Mouse (Mus musculus): ENCODE results near the gene Pde10a.

The Pde10a gene

GRCm38 (mm10) chr17:8525225-8525721, at the start of gene Pde10a:
Gene Pde10a, plus strand, starts transcription at chr17:8525372.
- DNase-seq (ENCODE audit: low spot score in 2 of 2): peak; percentile 39 to 58

- DNase-seq (ENCODE audit: low spot score in 2 of 2): no peak
Observed at GRCm38 (mm10) chr17:8478554-8478953, 46.6 kb upstream of the Pde10a start.

DNA sequence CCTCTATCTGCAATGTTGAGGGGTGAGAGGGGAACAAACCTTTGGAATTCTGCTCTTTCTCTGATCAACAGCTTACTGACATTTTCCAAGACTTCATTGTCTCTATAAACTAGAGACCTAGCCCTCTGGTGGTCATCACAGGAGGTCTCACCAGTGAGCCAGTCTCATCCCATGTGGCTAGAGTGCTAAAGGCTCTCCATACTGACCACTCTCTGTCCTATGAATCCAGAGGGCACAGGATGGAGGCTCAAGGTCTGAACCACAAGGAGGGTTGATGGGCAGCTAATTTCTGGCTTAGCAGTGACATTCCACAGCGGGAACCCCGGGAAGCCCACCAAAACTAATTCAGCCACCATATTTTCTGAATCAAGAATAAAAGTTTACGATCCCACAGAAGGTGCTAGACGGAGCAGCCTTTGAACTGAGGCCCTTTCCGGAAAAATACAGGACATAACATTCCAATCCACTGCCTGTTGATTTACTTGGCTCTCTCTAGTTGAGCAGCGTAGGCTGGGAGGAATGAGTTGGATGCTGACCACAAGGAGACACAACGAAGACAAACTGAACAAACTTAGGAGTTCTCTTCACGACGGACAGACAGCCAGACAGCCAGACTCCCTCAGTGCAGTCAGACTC, 45.6 kb upstream of the Pde10a start:
- DNase-seq (ENCODE audit: low spot score in 2 of 2): no peak

GRCm38 (mm10) chr17:8481797-8482196, 43.4 kb upstream of the Pde10a start:
- DNase-seq (ENCODE audit: low spot score in 2 of 2): no peak

DNA sequence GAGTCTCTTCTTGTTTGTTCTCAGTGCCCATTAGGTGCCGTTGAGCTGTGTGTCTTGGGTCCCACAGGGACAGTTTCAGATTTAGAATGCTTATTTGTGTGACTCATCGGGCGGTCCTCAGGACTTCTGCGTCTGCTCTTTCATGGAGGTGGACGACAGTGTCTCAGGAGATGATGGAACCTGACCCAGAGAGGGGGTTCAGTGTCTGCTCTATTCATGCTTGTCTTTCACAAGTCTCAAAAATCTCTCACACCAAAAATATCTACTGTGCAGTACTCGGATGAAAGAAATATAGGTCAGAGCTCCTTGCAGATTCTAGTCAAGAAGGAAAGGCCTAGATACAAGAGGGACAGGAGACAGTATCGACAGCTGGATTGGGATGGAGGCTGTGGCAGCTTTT, 42.3 kb upstream of the Pde10a start:
- DNase-seq (ENCODE audit: low spot score in 2 of 2): no peak

DNA sequence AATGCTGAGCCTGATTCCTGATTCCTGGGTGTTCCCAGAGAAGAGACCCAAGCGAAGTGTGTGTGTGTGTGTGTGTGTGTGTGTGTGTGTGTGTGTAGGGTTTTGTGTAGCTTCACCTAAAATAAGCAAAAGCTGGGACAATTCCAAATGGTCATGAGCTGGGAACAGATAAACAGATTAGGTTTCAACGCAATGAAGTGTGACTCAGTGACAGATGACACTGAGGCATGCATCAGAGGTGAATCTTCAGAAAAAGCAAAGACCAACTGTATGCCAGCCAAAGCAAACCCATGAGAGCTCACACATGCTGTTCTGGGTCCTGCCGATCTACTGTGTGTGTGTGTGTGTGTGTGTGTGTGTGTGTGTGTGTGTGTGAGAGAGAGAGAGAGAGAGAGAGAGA, 40.9 kb upstream of the Pde10a start:
- no peak for DNase-seq (ENCODE audit: low spot score in 2 of 2)

GRCm38 (mm10) chr17:8485146-8485545, 40.0 kb upstream of the Pde10a start:
- no peak for DNase-seq (ENCODE audit: low spot score in 2 of 2)

DNA sequence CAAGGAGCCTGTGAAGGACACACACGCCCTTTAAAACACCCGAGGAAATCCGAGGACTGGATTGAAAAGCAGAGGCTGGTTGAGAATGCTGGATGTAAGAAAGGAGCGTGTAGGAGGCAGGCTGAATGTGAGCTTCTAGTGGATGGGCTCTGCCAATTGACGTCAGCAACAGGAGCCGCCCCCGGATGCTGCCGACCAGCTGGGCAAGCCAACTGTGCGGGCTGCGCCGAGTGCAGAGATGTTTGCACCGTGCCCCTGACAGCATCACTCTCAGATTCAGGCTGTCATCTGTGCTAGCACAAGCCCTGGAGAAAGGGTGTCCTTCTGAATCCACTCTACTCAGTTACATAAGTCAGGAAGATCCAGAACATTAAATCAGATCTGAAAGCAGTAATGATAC, 37.3 kb upstream of the Pde10a start:
- peak; percentile 95 to 98 for DNase-seq (ENCODE audit: low spot score in 2 of 2)

GRCm38 (mm10) chr17:8490971-8491370, 34.2 kb upstream of the Pde10a start:
- DNase-seq (ENCODE audit: low spot score in 2 of 2): peak in 1 of 2 experiments; percentile 66

GRCm38 (mm10) chr17:8493461-8493860, 31.7 kb upstream of the Pde10a start:
- no peak for DNase-seq (ENCODE audit: low spot score in 2 of 2)

- DNase-seq (ENCODE audit: low spot score in 2 of 2): no peak
Observed at GRCm38 (mm10) chr17:8498151-8498550, 27.0 kb upstream of the Pde10a start.

DNA sequence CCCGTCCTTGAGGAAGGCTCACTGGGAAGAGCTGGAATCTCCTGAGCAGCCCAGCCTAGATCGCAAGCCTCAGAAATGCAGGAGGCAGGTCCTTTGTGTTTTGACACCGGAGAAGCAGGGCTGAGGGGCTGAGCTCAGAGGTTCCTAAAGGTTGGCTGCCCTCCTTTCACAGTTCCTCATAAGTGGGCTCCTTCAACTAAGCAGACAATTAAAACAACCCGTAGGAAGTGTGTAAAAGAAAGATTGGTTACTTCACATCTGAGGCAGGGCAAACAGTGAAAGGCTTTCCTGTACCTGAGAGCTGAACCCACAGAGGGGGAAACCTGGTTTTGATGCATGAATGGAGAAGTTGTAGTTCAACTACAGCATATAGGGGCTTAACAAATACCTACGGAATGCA, 26.5 kb upstream of the Pde10a start:
- DNase-seq (ENCODE audit: low spot score in 2 of 2): no peak

DNA sequence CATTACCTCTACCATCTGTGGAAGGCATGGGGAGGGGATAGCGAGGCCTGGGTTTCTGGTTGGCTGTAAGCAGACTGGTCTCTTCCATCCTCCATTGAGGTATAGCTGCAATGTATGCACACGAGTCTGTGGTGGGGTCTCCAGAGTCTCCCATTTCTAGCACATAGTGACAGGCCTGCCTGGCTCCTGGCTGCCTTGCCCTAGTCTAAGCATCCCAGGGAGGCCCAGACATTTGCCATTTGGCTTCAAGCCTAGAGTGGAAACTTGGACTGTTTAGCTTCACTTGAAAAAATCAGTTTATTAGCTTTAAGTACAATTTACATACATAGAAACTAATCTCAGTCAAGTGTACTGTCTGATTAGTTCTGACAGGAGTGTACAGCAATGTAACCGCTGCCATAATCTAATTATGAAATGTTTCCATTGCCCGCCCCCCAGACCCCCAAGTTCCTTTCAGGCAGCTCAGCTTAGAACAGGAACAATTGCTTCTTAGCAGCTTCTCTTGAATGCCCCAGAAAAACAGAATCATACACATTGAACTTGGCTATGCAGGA, 25.5 kb upstream of the Pde10a start:
- no peak for DNase-seq (ENCODE audit: low spot score in 2 of 2)

DNA sequence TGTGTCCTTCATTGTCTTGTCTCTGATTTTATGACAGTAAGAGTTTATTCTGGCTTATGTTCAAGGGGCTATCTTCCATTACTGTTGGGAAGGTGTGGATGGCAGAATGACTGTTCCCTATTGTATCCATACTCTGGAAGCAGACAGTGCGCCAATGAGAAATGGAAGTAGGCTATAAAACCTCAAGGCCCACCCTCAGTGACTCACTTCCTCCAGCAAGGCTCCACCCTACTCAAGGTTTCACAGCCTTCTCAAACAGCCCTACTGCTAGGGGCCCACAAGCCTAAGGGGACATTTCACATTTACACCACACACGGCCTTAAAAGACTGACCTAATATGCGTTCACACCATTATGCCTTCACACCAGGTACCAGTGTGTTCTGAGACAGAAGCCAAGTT, 20.8 kb upstream of the Pde10a start:
- DNase-seq (ENCODE audit: low spot score in 2 of 2): no peak

DNA sequence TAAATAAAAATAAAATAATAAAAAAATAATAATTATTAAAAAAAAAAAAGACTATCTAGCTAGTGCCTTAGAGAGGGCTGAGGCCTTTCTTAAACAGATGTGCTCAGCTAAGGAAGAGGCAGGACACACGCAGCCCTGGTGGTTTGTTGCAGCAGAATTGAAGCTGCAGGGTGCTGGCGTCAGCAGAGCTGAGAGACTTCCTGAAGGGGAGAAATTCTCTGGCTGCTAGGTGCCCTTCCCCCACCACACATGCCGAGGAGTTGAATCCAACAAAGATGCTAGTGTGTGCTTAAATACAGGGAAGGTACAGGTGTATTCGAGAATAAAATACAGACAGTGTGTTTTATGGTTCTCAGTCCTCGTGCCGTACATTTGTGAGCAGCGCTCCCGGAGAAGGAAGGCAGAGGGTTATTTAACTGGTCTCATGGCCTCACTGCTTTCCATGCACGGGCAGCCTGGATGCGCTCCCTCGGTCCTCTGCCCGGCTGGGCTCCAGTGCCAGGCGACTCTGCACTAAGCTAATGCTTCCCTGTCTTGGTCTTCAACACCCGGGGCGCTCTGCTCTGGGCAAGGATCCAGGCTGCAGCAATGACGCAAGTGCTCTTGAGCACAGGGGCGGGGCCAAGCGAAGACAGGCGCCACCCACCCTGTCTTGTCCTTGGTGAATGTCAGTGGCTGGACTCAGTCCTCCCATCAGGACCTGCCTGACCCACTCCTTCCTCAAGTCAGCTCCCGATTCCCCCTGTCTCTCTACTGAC, 19.3 kb upstream of the Pde10a start:
- peak; percentile 87 to 92 for DNase-seq (ENCODE audit: low spot score in 2 of 2)

DNA sequence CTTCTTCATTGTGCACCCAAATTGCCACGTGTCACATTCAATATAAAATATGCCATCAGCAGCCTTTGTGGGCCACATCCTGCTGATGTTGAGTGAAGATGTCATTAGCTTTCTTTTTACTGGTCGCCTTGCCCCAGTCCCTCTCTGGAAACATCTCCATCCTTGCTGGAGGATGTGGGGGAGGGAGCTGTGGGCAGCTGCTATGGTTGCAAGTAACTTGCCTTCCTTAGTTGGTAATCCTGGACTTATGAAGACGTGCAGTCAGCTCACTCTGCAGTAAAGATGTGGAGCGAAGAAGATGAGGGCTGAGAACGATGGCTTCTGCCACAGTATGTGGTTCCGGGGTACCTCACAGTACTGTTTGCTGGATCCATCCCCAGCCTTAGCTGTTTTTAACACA, 18.4 kb upstream of the Pde10a start:
- DNase-seq (ENCODE audit: low spot score in 2 of 2): peak in 1 of 2 experiments; percentile 45

- no peak for DNase-seq (ENCODE audit: low spot score in 2 of 2)
Observed at GRCm38 (mm10) chr17:8507654-8508053, 17.5 kb upstream of the Pde10a start.

GRCm38 (mm10) chr17:8508305-8509141, 16.6 kb upstream of the Pde10a start:
- peak; percentile 66 to 68 for DNase-seq (ENCODE audit: low spot score in 2 of 2)

DNA sequence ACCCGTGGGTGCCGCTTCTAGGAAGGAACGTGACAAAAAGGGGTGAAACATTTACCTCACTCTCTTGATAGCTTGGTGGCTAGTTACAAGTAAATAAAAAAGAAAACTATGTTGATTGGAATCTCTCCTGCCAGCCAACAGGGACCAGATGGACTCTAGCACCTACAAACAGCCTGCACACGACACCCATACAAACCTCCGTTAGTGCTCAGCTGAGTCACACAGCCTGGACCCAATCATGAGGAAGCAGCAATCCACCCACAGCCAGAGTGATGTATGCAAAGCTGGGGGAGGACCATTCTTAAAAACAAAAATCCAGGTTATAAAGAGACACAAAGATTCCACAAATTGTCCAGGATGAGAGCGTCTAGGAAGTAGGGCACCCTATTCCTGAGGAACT, 9.2 kb upstream of the Pde10a start:
- DNase-seq (ENCODE audit: low spot score in 2 of 2): peak; percentile 58 to 77

GRCm38 (mm10) chr17:8523986-8524385, 1.2 kb upstream of the Pde10a start:
- peak in 1 of 2 experiments; percentile 20 for DNase-seq (ENCODE audit: low spot score in 2 of 2)

DNA sequence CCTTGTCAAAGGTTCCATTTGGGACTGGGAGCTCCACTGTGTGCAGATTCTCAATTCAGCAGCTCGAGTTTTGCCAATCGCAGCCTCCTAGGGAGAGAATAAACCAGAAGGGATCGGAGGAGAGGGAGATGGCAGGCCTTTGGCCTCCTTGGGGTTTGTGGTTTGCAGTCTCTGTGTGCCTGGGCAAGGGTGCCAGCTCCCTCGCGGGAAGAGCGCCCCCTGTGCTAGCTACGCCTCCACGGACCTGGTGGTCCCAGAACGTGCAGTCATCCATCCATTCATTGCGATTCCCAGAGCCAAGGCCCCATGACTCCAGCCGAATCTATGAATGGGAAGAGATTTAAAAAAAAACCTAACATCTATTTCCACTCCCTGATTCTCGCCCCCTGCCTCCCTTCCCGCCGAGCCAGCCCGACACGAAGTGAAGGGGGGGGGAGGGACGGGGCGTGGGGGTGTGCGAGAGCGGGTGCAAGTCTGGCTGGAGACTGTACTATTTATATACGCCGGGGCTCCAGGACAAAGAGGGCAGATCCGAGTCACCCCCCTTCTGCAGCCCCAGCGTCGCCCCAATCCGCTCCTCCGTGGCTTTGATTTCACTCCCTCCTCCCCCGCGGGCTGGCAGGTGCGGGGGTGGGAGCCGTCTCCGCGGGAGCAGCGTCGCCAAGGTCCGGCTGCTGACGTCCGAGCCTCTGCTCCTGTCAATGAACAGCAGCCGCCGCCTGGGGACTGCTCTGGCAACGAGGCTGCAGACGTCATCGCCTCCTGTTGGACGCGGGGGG, 596 bp upstream of the Pde10a start:
- peak; percentile 90 to 92 for DNase-seq (ENCODE audit: low spot score in 2 of 2)
